Mouse (Mus musculus): ENCODE results near the gene Med29. TPM values are rescaled to one million over a fixed set of nuclear protein-coding genes. Genes with fewer than 3 reads are reported as not detected.
A peak's percentile ranks its signal among the peaks of the same experiment; 100 is the strongest.

Med29 gene
- 44.6 and 46.9 TPM in 2 replicates for polyA plus RNA-seq (2015; fragmentation: Nextera tagmentation; extraction: Ambion mirVana)

DNA sequence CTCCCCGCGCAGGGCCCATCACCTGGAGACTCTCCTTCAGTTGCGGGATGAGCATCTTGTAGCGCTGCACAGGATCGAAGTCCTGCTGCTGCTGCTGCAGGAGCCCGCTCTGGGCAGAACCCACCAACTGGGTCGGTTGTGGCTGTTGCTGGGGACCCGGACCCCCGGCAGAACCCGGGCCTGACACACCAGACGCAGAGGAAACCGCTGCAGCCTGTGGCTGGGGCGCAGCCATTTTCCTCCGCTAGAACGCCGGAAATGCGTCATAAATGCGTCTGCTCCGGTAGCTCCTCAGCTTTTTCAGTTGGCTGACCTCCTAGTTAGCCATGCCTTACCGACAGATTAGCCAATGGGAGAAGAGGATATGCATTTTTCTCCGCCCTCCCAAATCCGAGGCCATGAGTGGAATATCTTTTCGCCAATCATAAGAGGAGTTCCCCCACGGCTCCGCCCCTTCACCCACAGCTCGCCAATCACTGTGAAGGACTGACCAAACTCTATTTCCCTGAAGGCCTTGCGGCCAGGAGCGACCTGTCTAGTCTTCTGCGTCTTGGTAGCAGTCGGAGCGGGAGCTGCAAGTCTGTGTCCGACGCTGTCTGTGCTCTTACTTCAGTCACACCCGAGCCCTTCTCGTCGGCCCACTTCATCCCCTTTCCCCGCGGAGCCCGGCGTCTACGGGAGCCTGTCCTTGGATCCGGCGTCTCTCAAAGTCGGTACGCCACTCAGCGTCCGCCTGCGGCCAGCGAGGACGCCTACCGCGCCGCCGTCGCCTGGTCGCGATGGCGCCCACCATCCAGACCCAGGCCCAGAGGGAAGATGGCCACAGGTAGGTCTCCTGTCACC, at the start of gene Med29, which contains the start of gene Paf1:
Gene Med29 (minus strand): TSS at position 280 of the 843 bp plus-strand sequence.
Gene Paf1 (plus strand): TSS at position 523 of the 843 bp plus-strand sequence.
- Histone ChIP-seq H3K4me2 (replicated peaks) (peak within 1 kb of the TSS; percentile 95), H3K9ac (replicated peaks) (peak within 1 kb of the TSS; percentile 82), H3K9me3 (no peaks in the 10 kb centered on the region), H3K4me1 (peaks cover 20% of the 10 kb centered on the region), H3K4me3 (peak within 1 kb of the TSS; percentile 79), H3K27me3 (no peaks in the 10 kb centered on the region), H3K27ac (replicated peaks) (peak within 1 kb of the TSS; percentile 78), H3K36me3 (peaks cover 59% of the 10 kb centered on the region)
- under 1% methylated on average over 58 of the region's 58 CpGs for WGBS
- ATAC-seq (replicated peaks), result peak; percentile 99

DNA sequence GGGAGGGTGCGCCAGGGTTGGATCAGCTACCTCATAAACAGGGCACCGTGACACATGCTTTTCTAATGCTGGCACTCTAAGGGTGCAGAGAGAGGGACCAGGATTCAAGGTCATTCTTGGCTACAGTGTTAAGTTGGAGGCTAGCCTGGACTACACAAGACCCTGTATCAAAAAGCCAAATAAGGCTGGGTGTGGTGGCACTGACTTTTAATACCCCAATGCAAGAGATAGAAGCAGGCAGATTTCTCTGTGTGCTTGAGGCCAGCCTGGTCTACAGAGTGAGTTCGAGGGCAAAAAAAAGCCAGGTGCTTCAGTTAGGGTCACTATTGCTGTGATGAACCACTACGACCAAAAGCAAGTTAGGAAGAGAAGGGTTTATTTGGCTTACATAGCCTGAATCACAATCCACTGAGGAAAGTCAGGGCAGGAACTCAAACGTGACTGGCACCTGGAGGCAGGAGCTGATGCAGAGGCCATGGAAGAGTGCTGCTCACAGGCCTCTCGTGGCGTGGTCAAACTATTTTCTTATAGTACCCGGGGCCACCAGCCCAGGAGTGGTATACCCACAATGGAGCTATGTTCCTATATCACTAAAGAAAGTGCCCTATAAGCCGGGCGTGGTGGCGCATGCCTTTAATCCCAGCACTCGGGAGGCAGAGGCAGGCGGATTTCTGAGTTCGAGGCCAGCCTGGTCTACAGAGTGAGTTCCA, 49.4 kb upstream of the Med29 start:
- no peak for ATAC-seq (replicated peaks)

DNA sequence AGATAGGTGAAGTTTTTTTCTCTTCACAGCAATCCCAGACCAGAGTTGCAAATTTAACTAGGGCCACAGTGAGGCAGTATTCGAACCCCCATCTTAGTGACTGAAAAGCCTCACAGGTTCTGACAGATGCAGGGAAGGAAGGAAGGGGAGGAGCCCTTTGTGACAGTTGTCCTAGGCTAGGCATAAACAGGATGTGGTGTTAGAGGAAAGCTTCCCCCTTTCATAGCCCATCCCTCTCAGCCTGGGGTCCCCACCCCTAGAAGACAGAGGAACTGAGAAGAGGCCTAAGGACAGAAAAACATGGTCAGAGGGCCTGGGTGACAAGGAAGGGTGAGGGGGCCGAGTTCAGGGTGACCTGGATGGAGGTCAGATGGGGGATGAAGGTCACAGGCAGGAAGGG, 48.2 kb upstream of the Med29 start:
- Histone ChIP-seq H3K4me3 (no peak overlapping the region), H3K27ac (replicated peaks) (no peak overlapping the region), H3K27me3 (0 out of 2 replicates have a peak, but pooled peaks cover 1% of the 10 kb centered on the region), H3K9me3 (no peaks in the 10 kb centered on the region), H3K9ac (replicated peaks) (no peak overlapping the region), H3K4me1 (peaks cover 4% of the 10 kb centered on the region; the same call in 1 of the 2 replicates), H3K4me2 (replicated peaks) (no peak overlapping the region), H3K36me3 (no peaks in the 10 kb centered on the region)
- ATAC-seq (replicated peaks), result no peak
- WGBS, result 61% methylated on average over 2 of the region's 2 CpGs

More for the DNA sequence above, 49.4 kb upstream of the Med29 start:
- H3K9ac ChIP-seq (replicated peaks), result no peak overlapping the region
- peaks cover 4% of the 10 kb centered on the region; the same call in 1 of the 2 replicates for H3K4me1 ChIP-seq
- WGBS, result 91% methylated on average over 14 of the region's 14 CpGs
- no peaks in the 10 kb centered on the region for H3K9me3 ChIP-seq
- H3K4me2 ChIP-seq (replicated peaks), result no peak overlapping the region
- no peaks in the 10 kb centered on the region for H3K36me3 ChIP-seq
- no peak overlapping the region for H3K4me3 ChIP-seq
- H3K27me3 ChIP-seq, result 0 out of 2 replicates have a peak, but pooled peaks cover 3% of the 10 kb centered on the region
- no peak overlapping the region for H3K27ac ChIP-seq (replicated peaks)

DNA sequence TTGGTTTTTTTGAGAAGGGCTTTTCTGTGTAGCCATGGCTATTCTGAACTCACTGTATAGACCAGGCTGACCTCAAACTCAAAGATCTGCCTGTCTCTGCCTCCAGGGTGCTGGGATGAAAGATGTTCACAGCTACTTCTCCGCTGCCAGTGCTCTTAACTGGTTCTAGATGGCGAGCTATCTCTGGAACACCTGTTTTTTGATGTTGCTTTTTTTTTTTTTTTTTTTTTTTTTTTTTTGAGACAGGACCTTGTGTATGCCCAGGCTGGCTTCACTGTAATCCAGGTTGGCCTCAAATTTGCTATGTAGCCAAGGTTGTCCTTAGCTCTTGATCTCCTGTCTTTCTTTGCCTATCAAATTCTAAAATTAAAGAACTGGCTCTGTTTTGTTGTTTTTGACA, 46.3 kb upstream of the Med29 start:
- H3K27me3 ChIP-seq, result no peaks in the 10 kb centered on the region
- H3K36me3 ChIP-seq, result no peaks in the 10 kb centered on the region
- H3K4me2 ChIP-seq (replicated peaks), result no peak overlapping the region
- no peak overlapping the region for H3K27ac ChIP-seq (replicated peaks)
- ATAC-seq (replicated peaks), result no peak
- 95% methylated on average over 2 of the region's 2 CpGs for WGBS
- no peak overlapping the region for H3K9ac ChIP-seq (replicated peaks)
- H3K4me1 ChIP-seq, result peaks cover 22% of the 10 kb centered on the region
- no peaks in the 10 kb centered on the region for H3K9me3 ChIP-seq
- no peak overlapping the region for H3K4me3 ChIP-seq

DNA sequence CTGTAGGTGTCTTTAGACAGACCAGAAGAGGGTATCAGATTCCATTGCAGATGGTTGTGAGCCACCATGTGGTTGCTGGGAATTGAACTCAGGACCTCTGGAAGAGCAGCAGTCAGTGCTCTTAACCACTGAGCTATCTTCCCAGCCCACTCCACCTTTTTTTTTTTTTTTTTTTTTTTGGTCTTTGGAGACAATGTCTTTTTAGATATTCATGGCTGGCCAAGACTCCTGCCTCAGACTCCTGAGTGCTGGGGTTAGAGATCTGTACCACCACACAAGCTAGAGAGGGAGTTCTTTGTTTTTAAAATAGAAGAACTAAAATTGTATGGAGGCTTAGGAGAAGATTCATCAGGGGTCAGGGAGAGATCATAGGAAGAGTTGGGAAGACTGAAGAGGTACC, 45.5 kb upstream of the Med29 start:
- no peaks in the 10 kb centered on the region for H3K27me3 ChIP-seq
- H3K9ac ChIP-seq (replicated peaks), result no peak overlapping the region
- H3K4me3 ChIP-seq, result no peak overlapping the region
- H3K36me3 ChIP-seq, result no peaks in the 10 kb centered on the region
- H3K27ac ChIP-seq (replicated peaks), result no peak overlapping the region
- no peak for ATAC-seq (replicated peaks)
- peaks cover 30% of the 10 kb centered on the region for H3K4me1 ChIP-seq
- no peak overlapping the region for H3K4me2 ChIP-seq (replicated peaks)
- no peaks in the 10 kb centered on the region for H3K9me3 ChIP-seq

DNA sequence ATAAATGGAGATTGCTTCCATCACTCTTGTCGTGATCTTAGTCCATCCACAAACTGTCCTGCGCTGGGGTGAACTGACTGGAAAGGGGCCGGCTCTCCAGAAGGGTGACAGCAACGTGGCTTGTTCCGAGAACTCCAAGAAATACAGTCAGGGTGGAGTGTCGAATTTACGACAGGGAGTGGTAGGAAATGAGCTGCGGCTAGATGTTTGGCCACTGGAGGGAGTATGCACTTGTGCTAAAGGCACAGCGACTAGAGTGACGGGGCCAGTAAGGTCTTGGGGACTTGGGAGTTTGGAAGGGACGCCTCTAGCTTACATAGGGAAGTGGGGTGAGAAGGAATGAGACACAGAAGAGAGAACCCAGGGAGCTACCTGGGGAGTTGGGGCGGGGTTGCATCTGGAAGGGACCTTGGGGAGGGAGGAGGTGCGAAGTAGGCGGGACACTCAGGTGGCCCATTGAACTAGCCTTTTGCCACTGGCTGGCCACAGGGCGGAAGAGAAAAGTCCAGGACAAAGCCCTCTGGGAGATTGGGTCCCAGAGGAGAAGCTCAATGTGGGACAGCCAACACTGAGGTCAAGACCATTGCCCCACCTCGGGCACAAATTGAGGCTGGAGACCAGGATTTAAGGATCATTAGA, 44.5 kb upstream of the Med29 start, which contains the start of gene Gmfg:
Gene Gmfg (plus strand): TSS at position 516 of the 639 bp plus-strand sequence.
- Histone ChIP-seq H3K27ac (replicated peaks) (peak within 1 kb of the TSS; percentile 80), H3K27me3 (no peaks in the 10 kb centered on the region), H3K4me2 (replicated peaks) (peak within 1 kb of the TSS; percentile 63), H3K36me3 (0 out of 2 replicates have a peak, but pooled peaks cover 3% of the 10 kb centered on the region), H3K9ac (replicated peaks) (peak within 1 kb of the TSS; percentile 67), H3K9me3 (no peaks in the 10 kb centered on the region), H3K4me3 (peak within 1 kb of the TSS; percentile 70), H3K4me1 (peaks cover 39% of the 10 kb centered on the region)
- 2% methylated on average over 16 of the region's 16 CpGs for WGBS
- no peak; the same call in none of the 2 replicates for ATAC-seq (replicated peaks)

DNA sequence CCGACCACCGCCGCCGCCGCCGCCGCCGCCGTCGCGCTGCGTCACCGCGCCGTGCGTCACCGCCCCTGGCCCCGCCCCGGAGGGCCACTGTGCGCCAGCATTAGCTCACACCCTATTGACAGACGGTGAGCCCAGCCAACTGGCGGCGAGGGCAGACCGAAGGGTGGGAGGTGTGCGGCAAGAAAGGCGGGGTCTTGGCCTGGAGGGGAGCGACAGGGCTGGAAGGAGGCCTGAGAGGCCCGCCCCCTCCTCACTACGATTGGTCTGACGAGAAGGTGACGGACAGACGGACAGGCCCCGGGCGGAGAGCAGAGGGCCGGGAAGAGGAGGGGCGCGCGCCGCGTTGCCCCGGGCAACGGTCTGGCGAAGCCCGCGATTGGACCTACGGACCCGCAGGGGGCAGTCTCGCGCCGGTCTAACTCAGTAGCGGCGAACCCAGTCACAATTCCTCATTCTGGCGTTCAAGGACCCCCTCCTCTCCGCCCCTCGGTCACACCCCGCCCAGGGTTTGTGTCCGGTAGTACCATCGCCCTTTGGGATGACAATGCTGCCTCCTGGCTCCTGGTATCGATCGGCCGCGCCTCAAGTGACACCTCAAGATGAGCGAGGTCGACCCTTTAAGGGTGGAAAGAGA, 43.9 kb upstream of the Med29 start:
- ATAC-seq (replicated peaks), result peak; percentile 98
- Histone ChIP-seq H3K4me2 (replicated peaks) (peak overlapping the region; percentile 63), H3K27ac (replicated peaks) (peak overlapping the region; percentile 80), H3K9me3 (no peaks in the 10 kb centered on the region), H3K4me3 (peak overlapping the region; percentile 70), H3K9ac (replicated peaks) (peak overlapping the region; percentile 80), H3K36me3 (0 out of 2 replicates have a peak, but pooled peaks cover 3% of the 10 kb centered on the region), H3K4me1 (peaks cover 42% of the 10 kb centered on the region), H3K27me3 (no peaks in the 10 kb centered on the region)
- under 1% methylated on average over 45 of the region's 64 CpGs for WGBS

DNA sequence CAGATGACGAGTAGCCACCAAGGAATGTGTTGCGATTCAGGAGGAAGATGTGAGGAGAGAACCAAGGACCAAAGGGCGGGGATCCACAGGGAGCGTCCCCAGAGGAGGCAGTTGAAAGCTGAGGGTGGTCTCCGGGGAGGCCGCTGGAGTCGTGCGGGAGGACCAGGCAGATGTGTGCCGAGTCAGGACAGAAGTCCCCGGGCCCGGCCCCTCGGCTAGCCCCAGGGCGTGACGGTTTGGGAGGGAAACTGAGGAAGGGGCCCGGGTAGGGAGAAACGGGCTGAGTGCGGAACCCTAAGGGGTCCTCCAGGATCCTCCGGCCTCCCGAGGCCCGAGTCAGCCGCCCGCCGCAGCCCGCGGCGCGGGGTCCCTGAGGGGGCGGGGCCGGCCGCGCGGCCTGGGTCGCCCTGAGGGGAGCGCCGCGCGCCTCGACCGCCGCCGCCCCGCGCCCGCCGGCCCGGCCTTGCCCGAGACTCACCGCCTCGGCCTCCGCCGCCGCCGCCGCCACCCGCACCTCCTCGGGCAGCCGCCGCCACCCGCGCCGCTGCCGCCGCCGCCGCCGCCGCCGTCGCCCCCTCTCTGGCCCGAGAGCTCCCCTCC, 43.3 kb upstream of the Med29 start:
- Histone ChIP-seq H3K27me3 (no peaks in the 10 kb centered on the region), H3K27ac (replicated peaks) (peak overlapping the region; percentile 80), H3K4me1 (peaks cover 42% of the 10 kb centered on the region), H3K9me3 (no peaks in the 10 kb centered on the region), H3K36me3 (0 out of 2 replicates have a peak, but pooled peaks cover 3% of the 10 kb centered on the region), H3K4me3 (peak overlapping the region; percentile 70), H3K9ac (replicated peaks) (peak overlapping the region; percentile 80), H3K4me2 (replicated peaks) (peak overlapping the region; percentile 83)
- WGBS, result under 1% methylated on average over 33 of the region's 70 CpGs
- ATAC-seq (replicated peaks), result peak; percentile 24

DNA sequence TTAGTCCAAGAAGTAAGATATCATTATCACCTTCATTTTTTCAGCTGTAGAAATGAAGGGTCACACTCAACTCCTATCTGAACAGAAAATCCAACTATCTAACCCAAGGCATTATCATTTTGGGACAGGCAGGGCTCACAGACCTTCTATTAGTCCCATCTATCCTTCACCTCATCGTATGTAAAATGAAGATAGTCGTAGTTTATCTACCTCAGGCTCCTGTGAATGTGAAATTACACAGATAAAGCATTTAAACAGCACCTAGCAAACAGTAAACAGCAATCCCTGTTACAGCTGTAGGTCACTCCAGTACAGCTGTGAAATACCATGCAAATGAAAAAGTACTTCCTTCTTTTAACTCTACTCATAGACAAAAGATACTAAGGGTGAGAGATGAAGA, 39.7 kb upstream of the Med29 start:
- no peak overlapping the region for H3K4me3 ChIP-seq
- H3K4me2 ChIP-seq (replicated peaks), result no peak overlapping the region
- peaks cover 40% of the 10 kb centered on the region for H3K4me1 ChIP-seq
- WGBS, result 96% methylated on average over 2 of the region's 2 CpGs
- H3K27me3 ChIP-seq, result no peaks in the 10 kb centered on the region
- no peak overlapping the region for H3K27ac ChIP-seq (replicated peaks)
- no peak for ATAC-seq (replicated peaks)
- H3K36me3 ChIP-seq, result 0 out of 2 replicates have a peak, but pooled peaks cover 3% of the 10 kb centered on the region
- no peaks in the 10 kb centered on the region for H3K9me3 ChIP-seq
- no peak overlapping the region for H3K9ac ChIP-seq (replicated peaks)

DNA sequence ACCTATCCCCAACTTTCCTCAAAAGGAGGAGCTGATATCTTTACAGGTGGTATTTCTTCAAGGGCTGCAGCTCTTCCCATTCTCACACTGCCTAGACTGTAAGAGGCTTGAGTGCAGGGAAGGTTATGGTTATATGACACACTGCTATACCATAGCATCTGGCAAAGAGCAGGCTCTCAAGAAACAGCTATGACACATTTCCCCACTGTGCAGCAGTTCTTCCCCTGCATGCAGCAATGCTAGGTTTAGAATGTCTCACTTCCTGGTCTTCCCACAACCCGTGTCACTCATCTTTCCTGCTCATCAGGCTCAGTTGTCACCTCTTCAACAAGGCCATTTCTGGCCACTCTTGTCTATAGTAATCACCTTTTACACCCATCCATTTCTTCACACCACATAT, 38.0 kb upstream of the Med29 start:
- H3K4me3 ChIP-seq, result no peak overlapping the region
- H3K27me3 ChIP-seq, result no peaks in the 10 kb centered on the region
- H3K4me2 ChIP-seq (replicated peaks), result no peak overlapping the region
- H3K4me1 ChIP-seq, result peaks cover 37% of the 10 kb centered on the region
- 0 out of 2 replicates have a peak, but pooled peaks cover 3% of the 10 kb centered on the region for H3K36me3 ChIP-seq
- H3K9me3 ChIP-seq, result no peaks in the 10 kb centered on the region
- WGBS, result 87% methylated on average over 1 of the region's 1 CpGs
- no peak overlapping the region for H3K27ac ChIP-seq (replicated peaks)
- no peak overlapping the region for H3K9ac ChIP-seq (replicated peaks)
- ATAC-seq (replicated peaks), result no peak

DNA sequence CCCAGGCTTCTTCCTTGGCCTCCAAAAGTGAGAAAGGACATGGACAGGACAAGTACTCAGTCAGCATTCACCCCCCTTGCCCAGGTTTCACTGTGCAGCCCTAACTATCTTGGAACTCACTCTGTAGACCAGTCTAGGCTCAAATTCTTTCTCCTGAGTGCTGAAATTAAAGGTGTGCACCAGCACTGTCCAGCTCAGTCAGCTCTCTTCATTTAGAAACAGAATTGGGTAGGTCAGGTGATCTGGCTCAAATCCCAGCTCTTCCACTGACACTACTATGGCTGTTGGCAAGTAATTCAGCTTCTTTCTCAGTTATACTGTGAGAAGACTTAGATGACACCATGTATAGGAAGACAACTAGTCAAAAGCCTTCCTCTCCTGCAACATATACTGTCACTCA, 35.2 kb upstream of the Med29 start:
- H3K4me1 ChIP-seq, result peaks cover 10% of the 10 kb centered on the region
- no peaks in the 10 kb centered on the region for H3K27me3 ChIP-seq
- H3K9ac ChIP-seq (replicated peaks), result no peak overlapping the region
- H3K27ac ChIP-seq (replicated peaks), result no peak overlapping the region
- H3K4me2 ChIP-seq (replicated peaks), result no peak overlapping the region
- ATAC-seq (replicated peaks), result no peak
- peaks cover 11% of the 10 kb centered on the region for H3K36me3 ChIP-seq
- no peaks in the 10 kb centered on the region for H3K9me3 ChIP-seq
- no peak overlapping the region for H3K4me3 ChIP-seq

Measured in forebrain, embryonic 15.5 days (tissue).